Mouse (Mus musculus): ENCODE results near the gene Pde9a.

GRCm38 (mm10) chr17:31348129-31348528 lies 37.9 kb upstream of the Pde9a start:
- no peak for TF ChIP-seq CTCF (IDR thresholded peaks at IDR 0.05)
- TF ChIP-seq EP300 (IDR thresholded peaks at IDR 0.05), result no peak

Measured in lung, postnatal 0 days (tissue).